Mouse (Mus musculus): ENCODE measurements around the gene Pepd. TPM values are rescaled to one million over a fixed set of nuclear protein-coding genes. Genes with fewer than 3 reads are reported as not detected.

Pepd gene
- polyA plus RNA-seq, 1 experiment: 39.3 TPM

- peak; percentile 59 for TF ChIP-seq POLR2A (IDR thresholded peaks at IDR 0.05; ENCODE audit: extremely low read depth, insufficient read depth, low read length)
- no peak for TF ChIP-seq CTCF (IDR thresholded peaks at IDR 0.05; ENCODE audit: extremely low read depth, insufficient read depth, low read length)
- Histone ChIP-seq H3K27ac (ENCODE audit: insufficient read depth, low read length) (peak within 1 kb of the TSS; percentile 79), H3K4me3 (ENCODE audit: insufficient read depth, low read length) (peak within 1 kb of the TSS; percentile 79), H3K4me1 (ENCODE audit: control insufficient read depth, insufficient read depth, low read length) (peaks cover 7% of the 10 kb centered on the region; the same call in 1 of the 2 replicates)
These were observed 144.3 kb downstream of the Pepd start, which contains the start of gene Cebpg for GRCm38 (mm10) chr7:35056436-35056864. Gene Cebpg (minus strand): TSS chr7:35056573.

- Histone ChIP-seq H3K4me1 (ENCODE audit: control insufficient read depth, insufficient read depth, low read length) (peaks cover 7% of the 10 kb centered on the region; the same call in 1 of the 2 replicates), H3K27ac (ENCODE audit: insufficient read depth, low read length) (0 out of 2 replicates have a peak overlapping the region, but pooled peaks have one; percentile 74), H3K4me3 (ENCODE audit: insufficient read depth, low read length) (peak overlapping the region; percentile 79)
- TF ChIP-seq POLR2A (IDR thresholded peaks at IDR 0.05; ENCODE audit: extremely low read depth, insufficient read depth, low read length) (no peak), CTCF (IDR thresholded peaks at IDR 0.05; ENCODE audit: extremely low read depth, insufficient read depth, low read length) (no peak)
These were observed 144.8 kb downstream of the Pepd start for GRCm38 (mm10) chr7:35056999-35057398.

- Histone ChIP-seq H3K27ac (ENCODE audit: insufficient read depth, low read length) (no peak overlapping the region), H3K4me3 (ENCODE audit: insufficient read depth, low read length) (no peak overlapping the region), H3K4me1 (ENCODE audit: control insufficient read depth, insufficient read depth, low read length) (peaks cover 7% of the 10 kb centered on the region; the same call in 1 of the 2 replicates)
- TF ChIP-seq CTCF (IDR thresholded peaks at IDR 0.05; ENCODE audit: extremely low read depth, insufficient read depth, low read length) (no peak), POLR2A (IDR thresholded peaks at IDR 0.05; ENCODE audit: extremely low read depth, insufficient read depth, low read length) (no peak)
These were observed 145.4 kb downstream of the Pepd start for GRCm38 (mm10) chr7:35057569-35057968.

- no peak overlapping the region for H3K27ac ChIP-seq (ENCODE audit: insufficient read depth, low read length)
- no peak overlapping the region for H3K4me3 ChIP-seq (ENCODE audit: insufficient read depth, low read length)
- TF ChIP-seq POLR2A (IDR thresholded peaks at IDR 0.05; ENCODE audit: extremely low read depth, insufficient read depth, low read length) (no peak), CTCF (IDR thresholded peaks at IDR 0.05; ENCODE audit: extremely low read depth, insufficient read depth, low read length) (no peak)
- peaks cover 7% of the 10 kb centered on the region; the same call in 1 of the 2 replicates for H3K4me1 ChIP-seq (ENCODE audit: control insufficient read depth, insufficient read depth, low read length)
These were observed 146.2 kb downstream of the Pepd start for GRCm38 (mm10) chr7:35058329-35058728.

- no peak overlapping the region for H3K4me3 ChIP-seq (ENCODE audit: insufficient read depth, low read length)
- no peak for TF ChIP-seq POLR2A (IDR thresholded peaks at IDR 0.05; ENCODE audit: extremely low read depth, insufficient read depth, low read length)
- TF ChIP-seq CTCF (IDR thresholded peaks at IDR 0.05; ENCODE audit: extremely low read depth, insufficient read depth, low read length): no peak
- no peak overlapping the region for H3K27ac ChIP-seq (ENCODE audit: insufficient read depth, low read length)
- H3K4me1 ChIP-seq (ENCODE audit: control insufficient read depth, insufficient read depth, low read length): peaks cover 5% of the 10 kb centered on the region; the same call in 1 of the 2 replicates
These were observed 147.3 kb downstream of the Pepd start for GRCm38 (mm10) chr7:35059467-35059866.

- H3K27ac ChIP-seq (ENCODE audit: insufficient read depth, low read length): no peak overlapping the region
These were observed 152.4 kb downstream of the Pepd start for GRCm38 (mm10) chr7:35064286-35065258.

GRCm38 (mm10) chr7:35065958-35066357, 153.8 kb downstream of the Pepd start:
- TF ChIP-seq POLR2A (IDR thresholded peaks at IDR 0.05; ENCODE audit: extremely low read depth, insufficient read depth, low read length) (no peak), CTCF (IDR thresholded peaks at IDR 0.05; ENCODE audit: extremely low read depth, insufficient read depth, low read length) (no peak)
- Histone ChIP-seq H3K4me1 (ENCODE audit: control insufficient read depth, insufficient read depth, low read length) (no peaks in the 10 kb centered on the region), H3K4me3 (ENCODE audit: insufficient read depth, low read length) (no peak overlapping the region), H3K27ac (ENCODE audit: insufficient read depth, low read length) (no peak overlapping the region)

More at GRCm38 (mm10) chr7:35064286-35065258, 152.4 kb downstream of the Pepd start:
- Histone ChIP-seq H3K4me1 (ENCODE audit: control insufficient read depth, insufficient read depth, low read length) (no peaks in the 10 kb centered on the region), H3K4me3 (ENCODE audit: insufficient read depth, low read length) (no peak overlapping the region)
- TF ChIP-seq CTCF (IDR thresholded peaks at IDR 0.05; ENCODE audit: extremely low read depth, insufficient read depth, low read length): no peak
- no peak for TF ChIP-seq POLR2A (IDR thresholded peaks at IDR 0.05; ENCODE audit: extremely low read depth, insufficient read depth, low read length)

- Histone ChIP-seq H3K27ac (ENCODE audit: insufficient read depth, low read length) (no peak overlapping the region), H3K4me1 (ENCODE audit: control insufficient read depth, insufficient read depth, low read length) (no peaks in the 10 kb centered on the region), H3K4me3 (ENCODE audit: insufficient read depth, low read length) (no peak overlapping the region)
- TF ChIP-seq CTCF (IDR thresholded peaks at IDR 0.05; ENCODE audit: extremely low read depth, insufficient read depth, low read length): no peak
- no peak for TF ChIP-seq POLR2A (IDR thresholded peaks at IDR 0.05; ENCODE audit: extremely low read depth, insufficient read depth, low read length)
These were observed 154.5 kb downstream of the Pepd start for GRCm38 (mm10) chr7:35066640-35067212.

GRCm38 (mm10) chr7:35076645-35077044, 164.5 kb downstream of the Pepd start:
- Histone ChIP-seq H3K27ac (ENCODE audit: insufficient read depth, low read length) (no peak overlapping the region), H3K4me3 (ENCODE audit: insufficient read depth, low read length) (no peak overlapping the region), H3K4me1 (ENCODE audit: control insufficient read depth, insufficient read depth, low read length) (no peaks in the 10 kb centered on the region)
- TF ChIP-seq POLR2A (IDR thresholded peaks at IDR 0.05; ENCODE audit: extremely low read depth, insufficient read depth, low read length): no peak
- TF ChIP-seq CTCF (IDR thresholded peaks at IDR 0.05; ENCODE audit: extremely low read depth, insufficient read depth, low read length): no peak

All from cortical plate, adult 2 months (tissue).